Mouse (Mus musculus) stomach, embryonic 14.5 days (tissue): ENCODE results near the gene Rsph3a. TPM values are rescaled to one million over a fixed set of nuclear protein-coding genes. Genes with fewer than 3 reads are reported as not detected.

Source experiments
- ATAC-seq: fragments of 200-750 bp; cut with Nextera tagmentation; 2 replicates; pipeline ENCODE4 v1.8.0; 2017; ENCODE audit warnings: low read depth, moderate TSS enrichment; ENCODE audit not compliant: insufficient number of reproducible peaks, insufficient read depth, low FRiP score
- H3K27ac ChIP-seq: fragments of 300-500 bp; sonication (generic); 2 replicates; pipeline ENCODE4 v1.5.1; 2014; ENCODE audit warnings: mild to moderate bottlenecking, low read length, moderate library complexity, mixed read lengths
- H3K27me3 ChIP-seq: fragments of 300-500 bp; sonication (generic); 2 replicates; pipeline ENCODE4 v1.6.1; 2014; ENCODE audit warnings: low read length, control low read depth, mixed read lengths; ENCODE audit not compliant: control insufficient read depth, insufficient read depth
- H3K36me3 ChIP-seq: fragments of 300-500 bp; sonication (generic); 2 replicates; pipeline ENCODE4 v1.6.1; 2014; ENCODE audit warnings: mild to moderate bottlenecking, control low read depth, low read length, moderate library complexity, mixed read lengths; ENCODE audit not compliant: control insufficient read depth, insufficient read depth
- H3K4me1 ChIP-seq: fragments of 300-500 bp; sonication (generic); 2 replicates; pipeline ENCODE4 v1.6.1; 2014; ENCODE audit warnings: low read length, control low read depth, mixed read lengths; ENCODE audit not compliant: control insufficient read depth, insufficient read depth
- H3K4me2 ChIP-seq: fragments of 300-500 bp; sonication (generic); replicated peaks from 2 replicates; pipeline ENCODE4 v1.6.1; 2014; ENCODE audit warnings: low read depth, low read length, control low read depth
- H3K4me3 ChIP-seq: fragments of 300-500 bp; sonication (generic); 2 replicates; pipeline ENCODE4 v1.5.1; 2014; ENCODE audit warnings: low read depth, low read length, control low read depth
- H3K9ac ChIP-seq: fragments of 300-500 bp; sonication (generic); replicated peaks from 2 replicates; pipeline ENCODE4 v1.6.1; 2014; ENCODE audit warnings: low read depth, mild to moderate bottlenecking, control low read depth, low read length, moderate library complexity, mixed read lengths
- H3K9me3 ChIP-seq: fragments of 300-500 bp; sonication (generic); 2 replicates; pipeline ENCODE4 v1.6.1; 2016; ENCODE audit warnings: low read depth, low read length, control low read depth; ENCODE audit not compliant: control insufficient read depth
- WGBS: fragments of 180-500 bp; shearing (Covaris S2); extraction: QIAGEN DNeasy Blood & Tissue Kit; methylation state at CpG from one replicate; pipeline ENCODE4 v1.1.7; 2014; 5-methylcytosine and 5-hydroxymethylcytosine counted together
- polyA plus RNA-seq: library from polyadenylated mRNA; unstranded; fragments of >200 nt; fragmentation: Nextera tagmentation; extraction: Ambion mirVana; gene quantifications from 2 replicates; pipeline ENCODE4 v1.2.1, GENCODE M21; 2014

The Rsph3a gene
- polyA plus RNA-seq, 1 experiment from 2014 or later, result 58.5 TPM

DNA sequence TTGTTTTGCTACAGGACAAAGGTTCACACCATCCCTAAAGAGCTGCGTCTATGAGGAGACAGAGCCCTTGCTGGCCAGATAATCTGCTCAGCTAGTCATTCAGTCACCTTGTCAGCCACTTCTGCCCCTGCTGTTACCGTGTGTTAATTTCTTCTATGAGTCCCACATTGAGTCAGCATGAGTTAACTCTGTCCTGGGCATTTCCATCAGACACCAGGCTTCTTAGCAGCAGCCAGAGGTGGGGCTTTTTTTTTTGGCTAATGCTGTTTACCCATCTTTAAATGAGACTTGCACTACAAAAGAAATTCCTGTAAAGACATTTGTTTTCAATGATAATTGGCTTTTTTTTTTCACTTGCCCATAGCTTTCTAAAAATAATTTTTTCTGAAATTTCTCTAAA lies 40.4 kb upstream of the Rsph3a start:
- Histone ChIP-seq H3K4me3 (no peak overlapping the region), H3K9ac (no peak overlapping the region), H3K9me3 (no peaks in the 10 kb centered on the region), H3K4me2 (no peak overlapping the region), H3K27me3 (no peaks in the 10 kb centered on the region), H3K36me3 (no peaks in the 10 kb centered on the region), H3K27ac (no peak overlapping the region), H3K4me1 (no peaks in the 10 kb centered on the region)
- no peak for ATAC-seq
- WGBS, result 22% methylated on average over 2 of the region's 2 CpGs

DNA sequence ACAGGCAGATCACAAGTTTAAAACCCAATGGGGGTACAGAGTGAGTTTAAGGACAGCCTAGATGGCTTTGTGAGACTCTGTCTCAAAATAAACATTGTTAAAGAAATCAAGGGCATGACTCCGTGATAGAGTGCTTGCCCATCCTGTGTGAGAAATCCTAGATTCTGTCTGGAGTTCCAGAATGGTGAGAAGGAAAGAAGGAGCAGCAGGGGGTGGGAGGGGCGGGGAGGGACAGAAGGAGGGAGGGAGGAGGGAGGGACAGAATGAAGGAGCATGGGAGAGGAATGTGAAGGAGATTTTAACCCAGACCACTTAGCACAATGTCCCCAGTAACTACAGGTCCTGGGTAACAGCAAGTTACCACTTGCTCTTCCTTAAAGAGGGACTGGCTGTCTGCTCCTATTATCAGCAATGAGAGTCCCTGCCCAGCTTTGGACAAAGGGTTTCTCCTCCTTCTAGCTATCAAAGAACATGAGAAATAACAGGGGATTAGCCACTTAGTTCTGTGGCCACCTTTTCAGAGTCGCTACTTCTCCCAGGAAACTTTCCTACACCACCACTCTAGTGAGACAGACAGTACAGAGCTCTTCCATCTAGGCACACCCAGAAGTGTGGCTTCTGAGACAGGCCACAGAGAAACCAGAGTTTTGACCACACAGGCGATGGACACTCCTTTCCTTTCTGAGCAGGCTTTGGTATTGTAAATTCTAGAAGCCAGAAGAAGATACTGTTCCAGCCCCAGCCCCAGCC lies 39.3 kb upstream of the Rsph3a start:
- no peak overlapping the region for H3K4me3 ChIP-seq
- 40% methylated on average over 4 of the region's 4 CpGs for WGBS
- H3K9ac ChIP-seq, result no peak overlapping the region
- no peak for ATAC-seq
- H3K27ac ChIP-seq, result no peak overlapping the region
- no peaks in the 10 kb centered on the region for H3K36me3 ChIP-seq
- no peaks in the 10 kb centered on the region for H3K9me3 ChIP-seq
- H3K4me2 ChIP-seq, result no peak overlapping the region
- no peaks in the 10 kb centered on the region for H3K4me1 ChIP-seq
- no peaks in the 10 kb centered on the region for H3K27me3 ChIP-seq

DNA sequence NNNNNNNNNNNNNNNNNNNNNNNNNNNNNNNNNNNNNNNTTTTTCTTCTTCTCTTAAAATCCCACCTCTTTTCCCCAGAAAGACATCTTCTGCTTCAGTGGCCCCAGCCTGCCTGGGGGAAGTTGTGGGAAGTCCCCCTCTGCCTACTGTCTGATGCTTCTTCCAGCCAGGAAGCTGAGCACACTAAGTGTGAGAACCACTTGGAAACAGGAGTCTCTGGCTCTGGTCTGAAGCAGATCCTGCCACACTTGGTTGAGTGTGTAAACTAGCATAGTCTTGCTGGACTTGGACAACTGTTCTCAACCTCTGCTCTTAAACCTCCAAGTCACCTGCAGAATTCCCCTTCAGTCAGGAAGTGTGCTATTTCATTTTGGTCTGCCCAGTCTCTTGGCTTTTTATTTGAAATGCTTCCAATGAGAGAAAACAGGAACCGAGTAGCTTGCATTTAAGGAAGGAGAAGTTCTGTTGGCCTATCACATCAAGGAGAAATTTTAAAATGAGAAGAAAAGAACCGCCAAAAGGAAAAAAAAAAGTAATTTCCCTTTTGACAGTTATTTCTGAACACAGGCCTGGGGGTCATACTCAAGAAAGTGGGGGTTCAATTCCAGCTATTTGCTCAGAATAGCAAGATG lies 30.7 kb upstream of the Rsph3a start:
- 76% methylated on average over 2 of the region's 2 CpGs for WGBS
- Histone ChIP-seq H3K9ac (no peak overlapping the region), H3K27me3 (no peaks in the 10 kb centered on the region), H3K4me3 (no peak overlapping the region), H3K9me3 (no peaks in the 10 kb centered on the region), H3K36me3 (no peaks in the 10 kb centered on the region), H3K27ac (no peak overlapping the region), H3K4me1 (no peaks in the 10 kb centered on the region), H3K4me2 (no peak overlapping the region)
- no peak for ATAC-seq

DNA sequence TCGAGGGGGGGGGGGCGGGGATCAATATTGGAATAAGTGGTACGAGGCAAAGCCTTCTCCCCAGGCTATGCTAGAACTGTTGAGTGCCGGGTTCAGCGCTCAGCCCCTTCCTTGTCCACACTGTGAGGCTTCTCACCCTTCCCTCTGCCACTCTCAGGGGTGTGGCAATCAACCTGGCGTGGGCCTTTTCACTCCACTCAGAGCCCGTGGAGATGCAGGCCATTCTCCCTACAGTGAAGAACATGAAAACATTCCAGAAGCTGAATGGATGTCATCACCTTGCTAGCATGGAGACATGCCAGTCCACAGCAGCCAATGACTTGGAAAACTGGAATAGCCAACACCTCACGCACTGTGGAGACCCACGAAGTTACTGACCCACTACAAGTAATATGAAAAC lies 29.6 kb upstream of the Rsph3a start:
- Histone ChIP-seq H3K27ac (no peak overlapping the region), H3K27me3 (no peaks in the 10 kb centered on the region), H3K9ac (no peak overlapping the region), H3K4me3 (no peak overlapping the region), H3K36me3 (no peaks in the 10 kb centered on the region), H3K9me3 (no peaks in the 10 kb centered on the region), H3K4me2 (no peak overlapping the region), H3K4me1 (no peaks in the 10 kb centered on the region)
- 81% methylated on average over 9 of the region's 9 CpGs for WGBS
- no peak for ATAC-seq

DNA sequence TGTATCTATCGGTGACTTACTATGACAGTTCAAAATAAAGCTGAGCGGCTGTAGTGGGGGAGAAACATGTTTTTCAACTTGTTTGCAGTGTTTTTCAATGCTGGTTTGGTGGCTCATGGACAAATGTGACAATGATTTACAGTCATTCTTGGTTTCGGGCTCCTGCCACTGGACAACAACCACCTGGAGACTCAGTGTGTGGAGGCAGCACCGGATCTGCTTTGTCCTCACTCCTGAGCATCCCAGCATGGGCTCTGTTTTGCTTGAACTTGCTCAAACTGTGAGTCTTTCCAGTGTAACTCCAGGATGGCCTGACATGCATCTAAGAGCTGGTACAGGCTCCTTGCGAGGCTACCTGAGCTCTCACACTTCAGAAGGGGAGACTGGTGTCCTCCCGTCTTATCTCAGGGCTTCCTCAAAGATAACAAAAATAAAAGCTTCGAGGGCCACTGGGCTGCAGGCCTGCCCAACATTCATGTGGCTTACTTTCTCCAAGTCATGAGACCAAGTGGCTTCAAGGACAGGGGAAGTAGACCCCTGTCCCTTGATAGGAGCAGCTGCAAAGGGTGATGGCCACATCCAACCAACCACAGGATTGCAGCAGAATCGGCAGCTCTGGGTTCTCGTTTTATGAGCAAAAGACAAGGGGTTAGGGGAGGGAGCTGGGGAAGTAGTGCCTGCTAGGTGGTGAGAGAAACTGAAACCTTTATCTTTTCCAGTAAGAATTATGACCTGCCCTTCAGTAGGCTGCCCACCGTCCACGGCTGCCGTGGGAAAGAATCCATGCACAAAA lies 28.4 kb upstream of the Rsph3a start:
- Histone ChIP-seq H3K9me3 (no peaks in the 10 kb centered on the region), H3K27ac (no peak overlapping the region)
- 66% methylated on average over 12 of the region's 12 CpGs for WGBS

DNA sequence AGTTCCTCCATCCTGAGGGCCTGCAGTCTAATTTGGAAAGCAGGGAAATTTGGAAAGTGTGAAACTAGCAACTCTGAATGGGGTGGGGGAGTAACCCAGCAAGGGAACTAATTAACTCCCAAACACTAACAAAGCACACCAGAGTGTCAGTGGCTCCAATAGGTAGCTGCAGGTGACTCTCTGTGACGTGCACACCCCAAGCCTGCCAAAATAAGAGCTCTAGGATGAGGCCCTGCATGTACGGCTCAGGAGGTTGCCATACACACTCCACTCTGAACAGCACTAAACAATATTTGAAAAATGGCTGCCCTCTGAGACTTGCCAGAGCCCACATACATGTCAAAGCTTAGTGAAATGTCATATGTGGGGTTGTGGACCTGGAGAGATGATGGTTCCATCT lies 27.1 kb upstream of the Rsph3a start:
- H3K36me3 ChIP-seq, result no peaks in the 10 kb centered on the region
- H3K27ac ChIP-seq, result no peak overlapping the region
- H3K4me2 ChIP-seq, result no peak overlapping the region
- H3K4me3 ChIP-seq, result no peak overlapping the region
- 71% methylated on average over 2 of the region's 2 CpGs for WGBS
- no peak overlapping the region for H3K9ac ChIP-seq
- no peaks in the 10 kb centered on the region for H3K27me3 ChIP-seq
- H3K4me1 ChIP-seq, result no peaks in the 10 kb centered on the region
- ATAC-seq, result no peak
- no peaks in the 10 kb centered on the region for H3K9me3 ChIP-seq

More for the DNA sequence above, 28.4 kb upstream of the Rsph3a start:
- no peak overlapping the region for H3K4me3 ChIP-seq
- no peaks in the 10 kb centered on the region for H3K27me3 ChIP-seq
- H3K36me3 ChIP-seq, result no peaks in the 10 kb centered on the region
- H3K9ac ChIP-seq, result no peak overlapping the region
- no peak overlapping the region for H3K4me2 ChIP-seq
- no peak for ATAC-seq
- no peaks in the 10 kb centered on the region for H3K4me1 ChIP-seq

DNA sequence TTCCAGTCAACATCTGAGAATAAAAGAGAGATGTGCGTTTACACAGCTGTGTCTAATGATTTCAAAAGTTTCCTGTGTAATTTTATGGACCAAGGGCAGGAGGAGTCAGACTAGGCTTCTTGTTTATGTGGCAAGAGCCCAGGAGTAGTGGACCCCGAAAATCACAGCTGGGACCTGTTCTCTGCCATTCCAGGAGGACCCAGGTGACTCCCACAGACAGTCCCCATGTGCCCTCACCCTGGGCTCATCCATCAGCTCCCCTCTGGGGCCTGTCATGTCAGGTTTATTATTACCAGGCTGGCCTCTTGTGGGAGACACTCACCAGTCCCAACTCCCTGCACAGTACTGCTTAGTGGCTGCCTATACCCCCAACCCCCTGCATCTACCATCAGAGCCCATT lies 26.2 kb upstream of the Rsph3a start:
- no peaks in the 10 kb centered on the region for H3K27me3 ChIP-seq
- ATAC-seq, result no peak
- no peaks in the 10 kb centered on the region for H3K4me1 ChIP-seq
- no peak overlapping the region for H3K4me2 ChIP-seq
- H3K4me3 ChIP-seq, result no peak overlapping the region
- H3K9me3 ChIP-seq, result no peaks in the 10 kb centered on the region
- H3K36me3 ChIP-seq, result no peaks in the 10 kb centered on the region
- 53% methylated on average over 2 of the region's 2 CpGs for WGBS
- H3K9ac ChIP-seq, result no peak overlapping the region
- H3K27ac ChIP-seq, result no peak overlapping the region

DNA sequence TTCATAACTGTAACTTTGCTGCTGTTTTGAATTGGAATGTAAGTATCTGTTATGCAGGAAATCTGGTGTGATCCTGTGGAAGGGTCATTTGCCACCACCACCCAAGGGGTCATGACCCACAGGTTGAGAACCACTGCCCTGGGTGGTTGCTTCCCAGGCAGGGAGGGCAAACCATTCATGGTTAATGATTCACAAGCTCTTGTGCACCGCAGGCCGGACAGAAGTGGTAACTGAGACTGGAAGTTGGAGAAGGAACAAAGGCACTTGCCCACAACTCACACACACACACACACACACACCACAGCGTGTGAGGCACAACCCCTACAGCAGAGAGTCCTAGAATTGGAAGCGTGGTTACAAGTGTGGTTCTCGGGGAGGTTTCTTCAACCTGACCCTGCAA lies 22.9 kb upstream of the Rsph3a start:
- 71% methylated on average over 5 of the region's 5 CpGs for WGBS
- H3K9me3 ChIP-seq, result no peaks in the 10 kb centered on the region
- no peaks in the 10 kb centered on the region for H3K27me3 ChIP-seq
- no peak overlapping the region for H3K9ac ChIP-seq
- H3K27ac ChIP-seq, result no peak overlapping the region
- H3K4me2 ChIP-seq, result no peak overlapping the region
- ATAC-seq, result no peak
- no peaks in the 10 kb centered on the region for H3K36me3 ChIP-seq
- no peaks in the 10 kb centered on the region for H3K4me1 ChIP-seq
- H3K4me3 ChIP-seq, result no peak overlapping the region
